Mouse (Mus musculus) heart, adult 11 months (tissue): ENCODE data around the gene Cul7.

ENCODE experiments used
- DNase-seq: peaks from one replicate; pipeline ENCODE4 v3.0.0; 2022

The Cul7 gene

DNA sequence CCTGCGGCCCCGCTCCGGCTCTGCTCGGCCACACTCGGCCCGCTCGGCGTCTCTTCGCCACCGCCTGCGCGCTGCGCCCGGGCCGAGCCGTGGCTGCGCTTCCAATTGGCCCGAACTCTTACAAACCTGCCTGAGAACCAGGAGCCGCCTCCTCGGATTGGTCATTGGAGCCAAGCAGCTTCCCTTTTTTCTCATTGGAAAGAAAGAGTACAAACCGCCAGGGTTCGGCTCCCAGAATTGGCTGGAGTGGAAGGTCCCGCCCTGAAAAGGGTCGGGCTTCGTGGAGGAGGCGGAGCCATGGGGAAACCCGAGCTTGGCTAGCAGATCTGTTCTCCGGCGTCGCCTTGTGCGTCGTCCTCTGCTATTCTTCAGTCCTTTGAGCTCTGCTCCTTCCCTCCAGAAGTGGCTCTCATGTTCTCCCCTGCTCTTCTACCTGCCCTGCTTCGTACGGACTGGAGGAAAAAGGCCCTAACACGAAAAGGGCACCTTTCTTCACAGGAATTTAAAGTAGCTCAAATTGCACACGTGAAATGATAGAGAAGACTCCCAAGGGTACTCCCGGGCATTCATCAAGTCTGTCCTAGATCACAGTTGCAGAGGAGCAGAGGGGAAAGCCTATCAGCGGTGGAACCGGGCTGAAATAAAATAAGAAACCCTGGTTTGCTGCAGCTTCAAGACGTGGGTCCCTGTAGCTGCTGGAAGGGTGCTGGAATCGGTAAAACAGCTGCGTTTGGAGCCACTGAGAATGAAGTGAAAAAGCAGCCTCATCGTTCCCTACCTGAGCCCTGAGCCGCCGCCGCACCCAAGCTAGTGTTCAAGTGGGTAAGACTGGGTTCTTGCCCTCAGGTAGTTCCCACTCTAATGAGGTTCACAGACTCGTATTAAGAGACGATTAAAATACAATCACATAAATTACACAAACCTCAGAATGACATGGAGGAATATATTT lies 55.0 kb downstream of the Cul7 start, which contains the start of gene Ppp2r5d:
TSS of gene Ppp2r5d (minus strand) at position 225 of the 949 bp plus-strand sequence.
- DNase-seq = peak; percentile 100

GRCm38 (mm10) chr17:46706375-46707089 lies 56.4 kb downstream of the Cul7 start:
- peak; percentile 90 for DNase-seq

- DNase-seq = peak; percentile 99
Observed at GRCm38 (mm10) chr17:46710959-46711597, 60.9 kb downstream of the Cul7 start, which contains the start of gene Pex6. Pex6 (plus strand) TSS chr17:46711463.

DNA sequence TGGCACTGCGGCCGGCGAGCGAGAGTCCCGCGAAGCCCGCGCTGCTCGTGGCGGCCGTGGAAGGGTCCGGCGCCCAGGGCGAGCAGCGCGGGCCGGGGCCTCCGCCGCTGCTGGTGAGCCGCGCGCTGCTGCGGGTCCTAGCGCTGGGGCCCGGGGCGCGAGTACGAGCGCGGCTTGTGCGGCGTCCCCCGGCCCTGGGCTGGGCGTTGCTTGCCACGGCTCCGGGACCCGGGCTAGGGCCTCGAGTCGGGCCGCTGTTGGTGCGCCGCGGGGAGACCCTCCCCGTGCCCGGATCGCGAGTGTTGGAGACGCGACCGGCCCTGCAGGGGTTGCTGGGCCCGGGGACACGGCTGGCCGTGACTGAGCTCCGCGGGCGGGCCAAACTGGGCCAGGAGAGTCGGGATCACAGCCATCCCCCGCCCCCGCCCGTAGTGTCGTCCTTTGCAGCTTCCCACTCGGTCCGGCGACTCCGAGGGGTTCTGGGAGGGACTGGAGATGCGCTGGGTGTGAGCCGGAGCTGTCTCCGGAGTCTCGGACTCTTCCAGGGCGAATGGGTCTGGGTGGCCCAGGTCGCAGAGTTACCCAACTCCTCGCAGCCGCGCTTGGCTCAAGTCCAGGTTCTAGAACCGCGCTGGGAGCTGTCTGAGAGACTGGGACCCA lies 61.6 kb downstream of the Cul7 start:
- peak; percentile 92 for DNase-seq

GRCm38 (mm10) chr17:46712442-46712841 lies 62.3 kb downstream of the Cul7 start:
- no peak for DNase-seq

GRCm38 (mm10) chr17:46713849-46714248 lies 63.7 kb downstream of the Cul7 start:
- no peak for DNase-seq
